8 mouse cellular contexts compared by ENCODE assay signal in the genomic region with DNA sequence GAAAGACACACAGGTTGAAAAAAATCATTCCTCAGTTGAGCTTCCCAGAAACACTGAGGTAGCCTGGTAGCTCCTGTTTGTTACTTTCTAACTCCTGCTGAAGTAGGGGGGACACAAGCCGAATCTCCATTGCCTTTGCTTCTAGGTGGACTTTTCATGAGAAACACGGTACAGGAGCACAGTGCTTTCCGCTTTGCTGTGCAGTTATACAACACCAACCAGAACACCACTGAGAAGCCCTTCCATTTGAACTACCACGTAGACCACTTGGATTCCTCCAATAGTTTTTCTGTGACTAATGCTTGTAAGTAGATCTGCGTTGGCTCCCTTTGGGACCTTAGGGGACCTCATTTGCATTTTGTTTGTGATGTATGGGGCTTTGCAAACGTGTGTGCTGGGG. TPM values are rescaled to one million over a fixed set of nuclear protein-coding genes. Genes with fewer than 3 reads are reported as not detected.
DNase-seq lines count a peak whose midpoint lies in the region; ATAC-seq lines count a peak whose summit lies in the region.

No protein-coding gene starts in this region.

- H3K4me3 ChIP-seq in heart, embryonic 16.5 days (ENCODE audit: low read length), result peak overlapping the region; percentile 57
- H3K4me3 ChIP-seq in hindbrain, embryonic 12.5 days, result peak overlapping the region; percentile 43
- peak overlapping the region; percentile 47 for H3K4me3 ChIP-seq in midbrain, embryonic 12.5 days

- peak overlapping the region; percentile 64 for H3K9ac ChIP-seq in heart, embryonic 16.5 days (ENCODE audit: low read length)
- H3K9ac ChIP-seq in hindbrain, embryonic 12.5 days, result no peak overlapping the region
- H3K9ac ChIP-seq in midbrain, embryonic 12.5 days (replicated peaks), result no peak overlapping the region

- DNase-seq in heart, postnatal 10 days, result no peak
- DNase-seq in brain, adult 2 months (ENCODE audit: low read depth, low spot score), result peak; percentile 46
- no peak for DNase-seq in left cerebral cortex, adult 18-20 months (ENCODE audit: low spot score in 2 of 2)
- no peak for DNase-seq in urinary bladder, postnatal 4 days (ENCODE audit: low spot score in 2 of 2)

- WGBS in heart, embryonic 16.5 days, result 23% methylated on average over 6 of the region's 6 CpGs
- 27% methylated on average over 6 of the region's 6 CpGs for WGBS in hindbrain, embryonic 12.5 days
- 20% methylated on average over 6 of the region's 6 CpGs for WGBS in midbrain, embryonic 12.5 days

- peak overlapping the region; percentile 75 for H3K4me2 ChIP-seq in heart, embryonic 16.5 days (ENCODE audit: low read depth, low read length)
- H3K4me2 ChIP-seq in hindbrain, embryonic 12.5 days (replicated peaks), result peak overlapping the region; percentile 66
- peak overlapping the region; percentile 60 for H3K4me2 ChIP-seq in midbrain, embryonic 12.5 days (replicated peaks)

- no peaks in the 10 kb centered on the region for H3K36me3 ChIP-seq in heart, embryonic 16.5 days (ENCODE audit: control insufficient read depth, insufficient read depth)
- H3K36me3 ChIP-seq in hindbrain, embryonic 12.5 days, result no peaks in the 10 kb centered on the region
- no peaks in the 10 kb centered on the region for H3K36me3 ChIP-seq in midbrain, embryonic 12.5 days

- no peak for ATAC-seq in heart, embryonic 16.5 days (replicated peaks; ENCODE audit: extremely low read depth, insufficient read depth, low FRiP score)
- no peak for ATAC-seq in hindbrain, embryonic 12.5 days (ENCODE audit: low FRiP score)
- no peak for ATAC-seq in midbrain, embryonic 12.5 days (ENCODE audit: low FRiP score, low read depth)
- ATAC-seq in erythroid progenitor cell, adult 5-6 weeks (replicated peaks; ENCODE audit: low FRiP score, poor library complexity, severe bottlenecking), result no peak

- intact Hi-C loops in heart, postnatal 10 days (cut with DNase I), result loop anchor here (10.0 kb wide), 1 partner anchor 212 kb away; no protein-coding TSS in a partner anchor

- H3K27ac ChIP-seq in heart, embryonic 16.5 days (ENCODE audit: low read length), result peak overlapping the region; percentile 71
- H3K27ac ChIP-seq in hindbrain, embryonic 12.5 days, result no peak overlapping the region
- no peak overlapping the region for H3K27ac ChIP-seq in midbrain, embryonic 12.5 days (replicated peaks)

- no peaks in the 10 kb centered on the region for H3K27me3 ChIP-seq in heart, embryonic 16.5 days (ENCODE audit: control insufficient read depth, insufficient read depth, low read length)
- no peaks in the 10 kb centered on the region for H3K27me3 ChIP-seq in hindbrain, embryonic 12.5 days
- no peaks in the 10 kb centered on the region for H3K27me3 ChIP-seq in midbrain, embryonic 12.5 days

- H3K4me1 ChIP-seq in heart, embryonic 16.5 days (ENCODE audit: control insufficient read depth, insufficient read depth, low read length), result peaks cover 4% of the 10 kb centered on the region; the same call in 1 of the 2 replicates
- no peaks in the 10 kb centered on the region; the same call in 1 of the 2 replicates for H3K4me1 ChIP-seq in hindbrain, embryonic 12.5 days
- peaks cover 5% of the 10 kb centered on the region; the same call in 1 of the 2 replicates for H3K4me1 ChIP-seq in midbrain, embryonic 12.5 days

- H3K9me3 ChIP-seq in heart, embryonic 16.5 days (replicated peaks; ENCODE audit: control insufficient read depth, low read length), result no peaks in the 10 kb centered on the region
- no peaks in the 10 kb centered on the region for H3K9me3 ChIP-seq in hindbrain, embryonic 12.5 days (replicated peaks)
- H3K9me3 ChIP-seq in midbrain, embryonic 12.5 days, result no peaks in the 10 kb centered on the region

RNA-seq across cellular contexts. Expression of a gene that starts 2.0 kb away (rescaled TPM):
- polyA plus RNA-seq in heart, embryonic 16.5 days (2015; fragmentation: Nextera tagmentation; extraction: Ambion mirVana), result 4.9 and 6.5 TPM in 2 replicates
- total RNA-seq in heart, postnatal 10 days (2021), result 1 to 10 TPM; 2.4 to 2.7 TPM
- 8.4 and 10.2 TPM in 2 replicates for polyA plus RNA-seq in hindbrain, embryonic 12.5 days (2016; fragmentation: Nextera tagmentation; extraction: Ambion mirVana)
- polyA plus RNA-seq in midbrain, embryonic 12.5 days (2016; fragmentation: Nextera tagmentation; extraction: Ambion mirVana), result 7.4 and 7.9 TPM in 2 replicates
- total RNA-seq in left cerebral cortex, adult 18-20 months (2021), result 100 to 1,000 TPM; 192 to 215 TPM
- total RNA-seq in erythroid progenitor cell, adult 5-6 weeks (2015; ENCODE audit: low replicate concordance), result 3.8 and 9.0 TPM in 2 replicates
- total RNA-seq in erythroid progenitor cell, adult 5-6 weeks (2017; ENCODE audit: low replicate concordance), result 1.9 and 3.2 TPM in 2 replicates

Comparison
In these comparisons a context has a peak if more than half of its experiments do, and no peak if none do; other contexts are left out.
1. RNA of a gene that starts 2.0 kb away (total RNA-seq): 192 to 215 TPM in left cerebral cortex, adult 18-20 months; 1.9 to 9.0 TPM in erythroid progenitor cell, adult 5-6 weeks and 2.4 to 2.7 TPM in heart, postnatal 10 days; every median in the first group is over 10 times any median in the second.
2. Peak in every context shown above with its lines, with median percentiles within 50 percentile points of each other: H3K4me2 ChIP-seq and H3K4me3 ChIP-seq.